ENCODE assay signal across 24 mouse cellular contexts in genomic region chr5:25110314-25110713, GRCm38 (mm10).
"Had no signal": no experiment of that assay in that cellular context is flagged by ENCODE, and none has a peak within 500 bp of the region (broad histone marks: within the 10 kb centered on the region; RNA-seq: fewer than 3 reads in every experiment).

No protein-coding gene starts in this region.

- H3K4me3 ChIP-seq: heart, embryonic 10.5 days; heart, embryonic 12.5 days; hindbrain, embryonic 13.5 days; hindbrain, embryonic 15.5 days; kidney, embryonic 15.5 days; limb, embryonic 13.5 days; limb, embryonic 15.5 days had no signal

- H3K4me2 ChIP-seq: heart, embryonic 12.5 days; hindbrain, embryonic 13.5 days; hindbrain, embryonic 15.5 days; kidney, embryonic 15.5 days; limb, embryonic 13.5 days; limb, embryonic 15.5 days had no signal

- H3K27me3 ChIP-seq: kidney, embryonic 15.5 days; limb, embryonic 13.5 days; limb, embryonic 15.5 days had no signal

- DNase-seq: gastrocnemius, postnatal 14 days; gastrocnemius, postnatal 36 days; heart, adult 18-20 months; heart, postnatal 10 days; heart, postnatal 36 days; kidney, adult 11 months; kidney, adult 2 months; kidney, adult 9 months; kidney, postnatal 14 days; kidney, postnatal 36 days; layer of hippocampus, adult 9-11 months; layer of hippocampus, postnatal 36 days; left cerebral cortex, postnatal 4 days; lung, adult 18-20 months had no signal

- ATAC-seq: hindbrain, postnatal 0 days had no signal

- H3K9me3 ChIP-seq: heart, embryonic 10.5 days; heart, embryonic 12.5 days; hindbrain, embryonic 13.5 days; hindbrain, embryonic 15.5 days; kidney, embryonic 15.5 days; limb, embryonic 13.5 days; limb, embryonic 15.5 days had no signal

- H3K27ac ChIP-seq: heart, embryonic 10.5 days; hindbrain, embryonic 13.5 days; hindbrain, embryonic 15.5 days; hindbrain, postnatal 0 days; kidney, embryonic 15.5 days; kidney, postnatal 0 days; limb, embryonic 13.5 days; limb, embryonic 15.5 days; liver, embryonic 14.5 days had no signal

- H3K9ac ChIP-seq: heart, embryonic 12.5 days; hindbrain, embryonic 13.5 days; hindbrain, embryonic 15.5 days; kidney, embryonic 15.5 days; limb, embryonic 13.5 days; limb, embryonic 15.5 days; liver, embryonic 14.5 days had no signal

- H3K36me3 ChIP-seq: heart, embryonic 10.5 days; heart, embryonic 12.5 days; hindbrain, embryonic 13.5 days; hindbrain, embryonic 15.5 days; kidney, embryonic 15.5 days; limb, embryonic 13.5 days; limb, embryonic 15.5 days had no signal

- H3K4me1 ChIP-seq: heart, embryonic 12.5 days; hindbrain, embryonic 13.5 days; hindbrain, embryonic 15.5 days; kidney, embryonic 15.5 days; limb, embryonic 15.5 days had no signal
